Mouse (Mus musculus) spleen, adult 2 months (tissue): ENCODE results near the gene Clstn2.

Experiments used
- CTCF ChIP-seq: fragments of 200-500 bp; IDR thresholded peaks from 2 replicates; pipeline ENCODE4 v1.5.1; 2011; ENCODE audit warnings: mild to moderate bottlenecking, inconsistent platforms; ENCODE audit not compliant: insufficient read depth, insufficient read length, insufficient replicate concordance; ENCODE audit errors: extremely low read depth
- POLR2A ChIP-seq: fragments of 200-500 bp; IDR thresholded peaks from 2 replicates; pipeline ENCODE4 v1.6.1; 2011; ENCODE audit warnings: low read depth, low read length, inconsistent platforms

- TF ChIP-seq POLR2A (no peak), CTCF (no peak)
Observed at GRCm38 (mm10) chr9:98051343-98051742, 18.4 kb upstream of the Clstn2 start.
